Mouse (Mus musculus): ENCODE results near the gene Hfm1.

GRCm38 (mm10) chr5:106801215-106801863 is 124.8 kb downstream of the Hfm1 start:
- no peak for TF ChIP-seq CTCF (IDR thresholded peaks at IDR 0.05; ENCODE audit: low read depth)
- TF ChIP-seq EP300 (optimal IDR thresholded peaks at IDR 0.05) = no peak

All from stomach, postnatal 0 days (tissue).